Mouse (Mus musculus): ENCODE measurements around the gene Lgsn.

GRCm38 (mm10) chr1:31233319-31234036 is 57.3 kb downstream of the Lgsn start:
- TF ChIP-seq CTCF (IDR thresholded peaks at IDR 0.05; ENCODE audit: borderline replicate concordance, insufficient read depth, low read depth, low read length): no peak
- TF ChIP-seq POLR2A (IDR thresholded peaks at IDR 0.05; ENCODE audit: borderline replicate concordance, insufficient read depth, low read length): no peak
